Mouse (Mus musculus) embryonic facial prominence, embryonic 10.5 days (tissue): ENCODE results near the gene Trpm6. TPM values are rescaled to one million over a fixed set of nuclear protein-coding genes. Genes with fewer than 3 reads are reported as not detected.
A peak's percentile ranks its signal among the peaks of the same experiment; 100 is the strongest.

ENCODE experiments used
- DNase-seq: peaks from one replicate; pipeline ENCODE4 v3.0.0-alpha.2; 2017; ENCODE audit warnings: low spot score
- H3K27ac ChIP-seq: fragments of 300-500 bp; sonication (generic); replicated peaks from 2 replicates; pipeline ENCODE4 v1.5.1; 2016; ENCODE audit warnings: mild to moderate bottlenecking
- H3K27me3 ChIP-seq: fragments of 300-500 bp; sonication (generic); replicated peaks from 2 replicates; pipeline ENCODE4 v1.6.1; 2016; ENCODE audit warnings: low read depth, mild to moderate bottlenecking; ENCODE audit not compliant: poor library complexity, severe bottlenecking
- H3K36me3 ChIP-seq: fragments of 300-500 bp; sonication (generic); replicated peaks from 2 replicates; pipeline ENCODE4 v1.6.1; 2016; ENCODE audit warnings: mild to moderate bottlenecking, moderate library complexity
- H3K4me1 ChIP-seq: fragments of 300-500 bp; sonication (generic); 2 replicates; pipeline ENCODE4 v1.6.1; 2016
- H3K4me3 ChIP-seq: fragments of 300-500 bp; sonication (generic); 2 replicates; pipeline ENCODE4 v1.5.1; 2016; ENCODE audit warnings: mild to moderate bottlenecking, moderate library complexity
- H3K9me3 ChIP-seq: fragments of 300-500 bp; sonication (generic); 2 replicates; pipeline ENCODE4 v1.6.1; 2016; ENCODE audit warnings: mild to moderate bottlenecking
- WGBS: fragments of 180-500 bp; shearing (Covaris S2); methylation state at CpG from one replicate; pipeline ENCODE4 v1.1.7; 2016; 5-methylcytosine and 5-hydroxymethylcytosine counted together
- polyA plus RNA-seq: library from polyadenylated mRNA; unstranded; fragments of >200 nt; fragmentation: Nextera tagmentation; extraction: Ambion mirVana; gene quantifications from 2 replicates; pipeline ENCODE4 v1.2.1, GENCODE M21; 2016

Trpm6 gene
- polyA plus RNA-seq, 1 experiment from 2014 or later = 0.41 TPM

- DNase-seq = no peak
- Histone ChIP-seq H3K27me3 (no peaks in the 10 kb centered on the region), H3K4me1 (no peaks in the 10 kb centered on the region), H3K27ac (no peak overlapping the region), H3K36me3 (no peaks in the 10 kb centered on the region), H3K9me3 (no peaks in the 10 kb centered on the region), H3K4me3 (no peak overlapping the region)
- 64% methylated on average over 1 of the region's 1 CpGs for WGBS
Observed at GRCm38 (mm10) chr19:18774085-18774484, 24.3 kb downstream of the Trpm6 start.

GRCm38 (mm10) chr19:18799646-18800045 lies 49.9 kb downstream of the Trpm6 start:
- Histone ChIP-seq H3K4me1 (no peaks in the 10 kb centered on the region), H3K27me3 (no peaks in the 10 kb centered on the region), H3K27ac (no peak overlapping the region), H3K4me3 (no peak overlapping the region), H3K9me3 (no peaks in the 10 kb centered on the region), H3K36me3 (no peaks in the 10 kb centered on the region)
- no peak for DNase-seq
- 75% methylated on average over 1 of the region's 1 CpGs for WGBS

- WGBS = 87% methylated on average over 3 of the region's 3 CpGs
- no peak overlapping the region for H3K27ac ChIP-seq
- H3K27me3 ChIP-seq = no peaks in the 10 kb centered on the region
- no peak overlapping the region for H3K4me3 ChIP-seq
- H3K4me1 ChIP-seq = no peaks in the 10 kb centered on the region
- H3K36me3 ChIP-seq = no peaks in the 10 kb centered on the region
- DNase-seq = no peak
- no peaks in the 10 kb centered on the region for H3K9me3 ChIP-seq
Observed at GRCm38 (mm10) chr19:18811264-18811663, 61.5 kb downstream of the Trpm6 start.

- Histone ChIP-seq H3K4me1 (no peaks in the 10 kb centered on the region), H3K9me3 (no peaks in the 10 kb centered on the region), H3K27me3 (no peaks in the 10 kb centered on the region), H3K27ac (no peak overlapping the region), H3K4me3 (no peak overlapping the region), H3K36me3 (no peaks in the 10 kb centered on the region)
- no peak for DNase-seq
- 86% methylated on average over 13 of the region's 13 CpGs for WGBS
Observed at GRCm38 (mm10) chr19:18815170-18815569, 65.4 kb downstream of the Trpm6 start.

- no peaks in the 10 kb centered on the region for H3K27me3 ChIP-seq
- 80% methylated on average over 2 of the region's 2 CpGs for WGBS
Observed at GRCm38 (mm10) chr19:18817425-18817824, 67.6 kb downstream of the Trpm6 start.

GRCm38 (mm10) chr19:18828601-18829000 lies 78.8 kb downstream of the Trpm6 start:
- Histone ChIP-seq H3K4me1 (no peaks in the 10 kb centered on the region), H3K27me3 (no peaks in the 10 kb centered on the region), H3K4me3 (no peak overlapping the region), H3K36me3 (no peaks in the 10 kb centered on the region), H3K27ac (no peak overlapping the region), H3K9me3 (no peaks in the 10 kb centered on the region)
- no peak for DNase-seq
- 76% methylated on average over 2 of the region's 2 CpGs for WGBS

More at GRCm38 (mm10) chr19:18817425-18817824, 67.6 kb downstream of the Trpm6 start:
- Histone ChIP-seq H3K4me1 (no peaks in the 10 kb centered on the region), H3K27ac (no peak overlapping the region), H3K4me3 (no peak overlapping the region), H3K36me3 (no peaks in the 10 kb centered on the region), H3K9me3 (no peaks in the 10 kb centered on the region)
- no peak for DNase-seq

GRCm38 (mm10) chr19:18831196-18831595 lies 81.4 kb downstream of the Trpm6 start:
- Histone ChIP-seq H3K27ac (no peak overlapping the region), H3K9me3 (no peaks in the 10 kb centered on the region), H3K4me1 (no peaks in the 10 kb centered on the region), H3K36me3 (no peaks in the 10 kb centered on the region), H3K4me3 (no peak overlapping the region), H3K27me3 (no peaks in the 10 kb centered on the region)
- DNase-seq = no peak
- WGBS = 85% methylated on average over 3 of the region's 3 CpGs

GRCm38 (mm10) chr19:18834971-18835370 lies 85.2 kb downstream of the Trpm6 start:
- 12% methylated on average over 6 of the region's 6 CpGs for WGBS
- H3K36me3 ChIP-seq = no peaks in the 10 kb centered on the region
- no peaks in the 10 kb centered on the region for H3K27me3 ChIP-seq
- H3K27ac ChIP-seq = no peak overlapping the region
- DNase-seq = peak; percentile 72
- no peak overlapping the region for H3K4me3 ChIP-seq
- H3K4me1 ChIP-seq = no peaks in the 10 kb centered on the region
- H3K9me3 ChIP-seq = no peaks in the 10 kb centered on the region

GRCm38 (mm10) chr19:18841789-18842562 lies 92.2 kb downstream of the Trpm6 start:
- no peak for DNase-seq
- Histone ChIP-seq H3K27me3 (no peaks in the 10 kb centered on the region), H3K36me3 (no peaks in the 10 kb centered on the region), H3K4me1 (no peaks in the 10 kb centered on the region), H3K4me3 (no peak overlapping the region), H3K27ac (no peak overlapping the region), H3K9me3 (no peaks in the 10 kb centered on the region)
- 82% methylated on average over 19 of the region's 19 CpGs for WGBS

- H3K27ac ChIP-seq = no peak overlapping the region
- H3K4me1 ChIP-seq = no peaks in the 10 kb centered on the region
- no peaks in the 10 kb centered on the region for H3K9me3 ChIP-seq
- no peak overlapping the region for H3K4me3 ChIP-seq
- no peak for DNase-seq
- 80% methylated on average over 11 of the region's 11 CpGs for WGBS
- no peaks in the 10 kb centered on the region for H3K36me3 ChIP-seq
- H3K27me3 ChIP-seq = no peaks in the 10 kb centered on the region
Observed at GRCm38 (mm10) chr19:18842626-18843025, 92.8 kb downstream of the Trpm6 start.

GRCm38 (mm10) chr19:18846336-18846735 lies 96.6 kb downstream of the Trpm6 start:
- WGBS = 96% methylated on average over 4 of the region's 4 CpGs
- Histone ChIP-seq H3K9me3 (no peaks in the 10 kb centered on the region), H3K36me3 (no peaks in the 10 kb centered on the region), H3K4me1 (no peaks in the 10 kb centered on the region), H3K27me3 (no peaks in the 10 kb centered on the region), H3K4me3 (no peak overlapping the region), H3K27ac (no peak overlapping the region)
- no peak for DNase-seq

- Histone ChIP-seq H3K36me3 (no peaks in the 10 kb centered on the region), H3K27ac (no peak overlapping the region), H3K4me1 (no peaks in the 10 kb centered on the region), H3K4me3 (no peak overlapping the region), H3K9me3 (no peaks in the 10 kb centered on the region), H3K27me3 (no peaks in the 10 kb centered on the region)
- no peak for DNase-seq
- whole genome bisulfite sequencing = 60% methylated on average over 4 of the region's 4 CpGs
Observed at GRCm38 (mm10) chr19:18868311-18868710, 118.5 kb downstream of the Trpm6 start.

GRCm38 (mm10) chr19:18872792-18873569 lies 123.2 kb downstream of the Trpm6 start:
- DNase-seq = no peak
- H3K27me3 ChIP-seq = no peaks in the 10 kb centered on the region
- H3K27ac ChIP-seq = no peak overlapping the region
- no peaks in the 10 kb centered on the region for H3K36me3 ChIP-seq
- 65% methylated on average over 6 of the region's 6 CpGs for WGBS
- no peaks in the 10 kb centered on the region for H3K9me3 ChIP-seq
- no peaks in the 10 kb centered on the region for H3K4me1 ChIP-seq
- no peak overlapping the region for H3K4me3 ChIP-seq
